Mouse (Mus musculus) liver, adult 2 months (tissue): ENCODE data around the gene Kcna7. TPM values are rescaled to one million over a fixed set of nuclear protein-coding genes. Genes with fewer than 3 reads are reported as not detected.

Experiments used
- DNase-seq: peaks from one replicate; pipeline ENCODE4 v3.0.0-alpha.2; 2011; ENCODE audit warnings: low read depth, low spot score; ENCODE audit errors: extremely low read depth
- H3K27ac ChIP-seq: fragments of 200-500 bp; replicated peaks from 2 replicates; pipeline ENCODE4 v1.5.1; 2012; ENCODE audit warnings: low read depth, mild to moderate bottlenecking, control low read depth, inconsistent platforms, low read length; ENCODE audit not compliant: insufficient read depth
- H3K27me3 ChIP-seq: fragments of 200-500 bp; 2 replicates; pipeline ENCODE4 v1.6.1; 2012; ENCODE audit warnings: mild to moderate bottlenecking, moderate library complexity, low read length, inconsistent platforms; ENCODE audit not compliant: control insufficient read depth, insufficient read depth
- H3K36me3 ChIP-seq: fragments of 200-500 bp; 2 replicates; pipeline ENCODE4 v1.6.1; 2012; ENCODE audit warnings: low read length, inconsistent platforms; ENCODE audit not compliant: control insufficient read depth, insufficient read depth
- H3K4me1 ChIP-seq: fragments of 200-500 bp; 2 replicates; pipeline ENCODE4 v1.6.1; 2011; ENCODE audit warnings: low read length; ENCODE audit not compliant: control insufficient read depth, insufficient read depth
- H3K4me3 ChIP-seq: fragments of 200-500 bp; 2 replicates; pipeline ENCODE4 v1.5.1; 2011; ENCODE audit warnings: low read depth, mild to moderate bottlenecking, control low read depth, low read length, moderate library complexity; ENCODE audit not compliant: insufficient read depth
- H3K79me2 ChIP-seq: fragments of 200-500 bp; 2 replicates; pipeline ENCODE4 v1.6.1; 2012; ENCODE audit warnings: inconsistent platforms, mild to moderate bottlenecking, low read length, moderate library complexity; ENCODE audit not compliant: control insufficient read depth, insufficient read depth
- H3K9ac ChIP-seq: fragments of 200-500 bp; 2 replicates; pipeline ENCODE4 v1.6.1; 2012; ENCODE audit warnings: low read depth, mild to moderate bottlenecking, control low read depth, inconsistent platforms, low read length
- CTCF ChIP-seq: fragments of 200-500 bp; IDR thresholded peaks from 2 replicates; pipeline ENCODE4 v1.5.1; 2011; ENCODE audit warnings: low read depth, low read length, control low read depth
- POLR2A ChIP-seq: fragments of 200-500 bp; IDR thresholded peaks from 2 replicates; pipeline ENCODE4 v1.6.1; 2011; ENCODE audit warnings: low read length, control low read depth; ENCODE audit not compliant: insufficient read depth; ENCODE audit errors: extremely low read depth
- WGBS: fragments of 180-500 bp; shearing (Covaris S2); methylation state at CpG from one replicate; pipeline ENCODE4 v1.1.7; 2018; 5-methylcytosine and 5-hydroxymethylcytosine counted together
- polyA plus RNA-seq: library from polyadenylated mRNA; depleted of rRNA; stranded (reverse); fragments of >200 nt; gene quantifications from 2 replicates; pipeline ENCODE4 v1.2.3, GENCODE M21; 2012
- total RNA-seq: library from RNA; depleted of rRNA; stranded (reverse); fragments of >200 nt; gene quantifications from 2 replicates; pipeline ENCODE4 v1.2.3, GENCODE M21; 2014

Gene Kcna7
- total and polyA plus RNA-seq, 2 experiments: under 0.01 TPM; not detected in 1

GRCm38 (mm10) chr7:45368178-45368577, 37.3 kb upstream of the Kcna7 start:
- no peak overlapping the region for H3K4me3 ChIP-seq
- TF ChIP-seq POLR2A (no peak), CTCF (no peak)

GRCm38 (mm10) chr7:45369022-45369745, 36.3 kb upstream of the Kcna7 start:
- H3K27me3 ChIP-seq: no peaks in the 10 kb centered on the region
- H3K36me3 ChIP-seq: no peaks in the 10 kb centered on the region
- H3K9ac ChIP-seq: no peak overlapping the region
- no peaks in the 10 kb centered on the region for H3K4me1 ChIP-seq
- TF ChIP-seq CTCF (no peak), POLR2A (no peak)
- no peak overlapping the region for H3K4me3 ChIP-seq
- DNase-seq: no peak
- no peaks in the 10 kb centered on the region for H3K79me2 ChIP-seq
- 81% methylated on average over 16 of the region's 16 CpGs for WGBS
- no peak overlapping the region for H3K27ac ChIP-seq

More at GRCm38 (mm10) chr7:45368178-45368577, 37.3 kb upstream of the Kcna7 start:
- WGBS: 93% methylated on average over 15 of the region's 15 CpGs
- Histone ChIP-seq H3K4me1 (no peaks in the 10 kb centered on the region), H3K27ac (no peak overlapping the region), H3K27me3 (no peaks in the 10 kb centered on the region), H3K79me2 (no peaks in the 10 kb centered on the region), H3K9ac (no peak overlapping the region), H3K36me3 (no peaks in the 10 kb centered on the region)
- DNase-seq: no peak

GRCm38 (mm10) chr7:45369836-45370474, 35.5 kb upstream of the Kcna7 start:
- H3K4me3 ChIP-seq: peak overlapping the region; percentile 53; the same call in 1 of the 2 replicates
- H3K4me1 ChIP-seq: no peaks in the 10 kb centered on the region
- H3K27me3 ChIP-seq: no peaks in the 10 kb centered on the region
- WGBS: 9% methylated on average over 52 of the region's 52 CpGs
- TF ChIP-seq POLR2A (no peak), CTCF (no peak)
- H3K79me2 ChIP-seq: no peaks in the 10 kb centered on the region
- H3K36me3 ChIP-seq: no peaks in the 10 kb centered on the region
- no peak for DNase-seq
- no peak overlapping the region for H3K9ac ChIP-seq
- no peak overlapping the region for H3K27ac ChIP-seq

- Histone ChIP-seq H3K79me2 (no peaks in the 10 kb centered on the region), H3K36me3 (peaks cover 3% of the 10 kb centered on the region; the same call in 1 of the 2 replicates), H3K4me1 (no peaks in the 10 kb centered on the region), H3K27me3 (no peaks in the 10 kb centered on the region), H3K27ac (no peak within 1 kb of the TSS), H3K4me3 (peak within 1 kb of the TSS; percentile 53; the same call in 1 of the 2 replicates), H3K9ac (no peak within 1 kb of the TSS)
- TF ChIP-seq POLR2A (no peak), CTCF (no peak)
- DNase-seq: peak; percentile 51
- WGBS: 11% methylated on average over 28 of the region's 28 CpGs
Observed at GRCm38 (mm10) chr7:45370475-45371311, 34.8 kb upstream of the Kcna7 start, which contains the start of gene Lin7b. TSS of gene Lin7b (minus strand) at chr7:45370583.

GRCm38 (mm10) chr7:45372371-45372770, 33.1 kb upstream of the Kcna7 start:
- no peaks in the 10 kb centered on the region for H3K4me1 ChIP-seq
- H3K27me3 ChIP-seq: no peaks in the 10 kb centered on the region
- no peak for DNase-seq
- no peaks in the 10 kb centered on the region; the same call in 1 of the 2 replicates for H3K79me2 ChIP-seq
- H3K27ac ChIP-seq: no peak overlapping the region
- 79% methylated on average over 5 of the region's 5 CpGs for WGBS
- H3K36me3 ChIP-seq: peaks cover 17% of the 10 kb centered on the region; the same call in 1 of the 2 replicates
- H3K9ac ChIP-seq: no peak overlapping the region
- TF ChIP-seq CTCF (no peak), POLR2A (no peak)
- H3K4me3 ChIP-seq: no peak overlapping the region
